In genomic region chr7:71705426-71706050, GRCm38 (mm10) we compare ENCODE assay signal across 8 mouse cellular contexts.
A peak's percentile ranks its signal among the peaks of the same experiment; 100 is the strongest.
DNase-seq lines count a peak whose midpoint lies in the region; ATAC-seq and TF ChIP-seq lines count a peak whose summit lies in the region.

No protein-coding gene starts in this region.

- no peak for TF ChIP-seq POLR2A in small intestine, adult 2 months (IDR thresholded peaks at IDR 0.05; ENCODE audit: low read depth, low read length)

- H3K27ac ChIP-seq in small intestine, adult 2 months (ENCODE audit: insufficient read depth, low read depth, low read length) = no peak overlapping the region

- no peaks in the 10 kb centered on the region for H3K36me3 ChIP-seq in G1E (replicated peaks)
- H3K36me3 ChIP-seq in small intestine, adult 2 months (ENCODE audit: control insufficient read depth, insufficient read depth, low read length) = no peaks in the 10 kb centered on the region

- DNase-seq in G1E (ENCODE audit: low spot score) = no peak
- DNase-seq in adrenal gland, postnatal 4 days (ENCODE audit: low spot score in 2 of 2) = peak; percentile 4 to 9
- DNase-seq in forelimb bud, embryonic 11.5 days (ENCODE audit: low read depth, low spot score) = peak; percentile 50
- peak; percentile 72 to 73 for DNase-seq in heart, postnatal 36 days
- DNase-seq in left cerebral cortex, postnatal 36 days (ENCODE audit: low spot score in 2 of 2) = peak; percentile 23 to 30
- peak; percentile 70 for DNase-seq in mesoderm, embryonic 11.5 days (ENCODE audit: low read depth, low spot score)
- DNase-seq in thymus, adult 18-20 months = no peak

- H3K27me3 ChIP-seq in G1E (ENCODE audit: insufficient read depth, low read length) = no peaks in the 10 kb centered on the region
- H3K27me3 ChIP-seq in small intestine, adult 2 months (ENCODE audit: control insufficient read depth, insufficient read depth, low read length) = no peaks in the 10 kb centered on the region

- TF ChIP-seq CTCF in G1E (IDR thresholded peaks at IDR 0.05; ENCODE audit: low read depth, low read length) = no peak
- TF ChIP-seq CTCF in small intestine, adult 2 months (IDR thresholded peaks at IDR 0.05; ENCODE audit: extremely low read depth, insufficient read length, insufficient replicate concordance, low read depth, low read length) = no peak

- WGBS in small intestine, adult 2 months = 5% methylated on average over 59 of the region's 59 CpGs

- no peak for ATAC-seq in G1E (ENCODE audit: extremely low read depth, insufficient number of reproducible peaks, low FRiP score, poor library complexity, severe bottlenecking)

- H3K4me3 ChIP-seq in G1E (ENCODE audit: low read depth, low read length) = peak overlapping the region; percentile 16; the same call in 1 of the 2 replicates
- peak overlapping the region; percentile 4; the same call in 1 of the 2 replicates for H3K4me3 ChIP-seq in small intestine, adult 2 months (ENCODE audit: low read depth, low read length)

- no peaks in the 10 kb centered on the region for H3K4me1 ChIP-seq in G1E (ENCODE audit: insufficient read depth, low read depth, low read length)
- H3K4me1 ChIP-seq in small intestine, adult 2 months (ENCODE audit: control insufficient read depth, insufficient read depth, insufficient read length, low read length) = no peaks in the 10 kb centered on the region; the same call in 1 of the 2 replicates

- peaks cover 16% of the 10 kb centered on the region for H3K9me3 ChIP-seq in G1E (replicated peaks)

- intact Hi-C loops in heart, postnatal 36 days (cut with DNase I) = loop anchor here (1.0 to 10.0 kb wide), 9 partner anchors 162 to 1341 kb away; partner anchors contain the start of gene Nr2f2
- intact Hi-C loops in left cerebral cortex, postnatal 36 days (cut with DNase I) = no loop called here

Comparison
In these comparisons a context has a peak if more than half of its experiments do, and no peak if none do; other contexts are left out.
1. DNase-seq: peak in adrenal gland, postnatal 4 days (2 of 2), forelimb bud, embryonic 11.5 days (single experiment), heart, postnatal 36 days (2 of 2), left cerebral cortex, postnatal 36 days (2 of 2) and mesoderm, embryonic 11.5 days (single experiment); none in G1E (single experiment) and thymus, adult 18-20 months (0 of 2).